Mouse (Mus musculus) heart, embryonic 14.5 days (tissue): ENCODE data around the gene A230050P20Rik. TPM values are rescaled to one million over a fixed set of nuclear protein-coding genes. Genes with fewer than 3 reads are reported as not detected.

Source experiments
- ATAC-seq: fragments of 200-750 bp; cut with Nextera tagmentation; 2 replicates; pipeline ENCODE4 v1.8.0; 2017; ENCODE audit warnings: low read depth, moderate TSS enrichment; ENCODE audit not compliant: insufficient number of reproducible peaks, insufficient read depth, low FRiP score
- H3K27ac ChIP-seq, 2 experiments: fragments of 200-500 bp in 1 of 2; fragments of 300-500 bp in 1 of 2; sonication (generic) in 1 of 2; replicated peaks in 1 of 2; 2 replicates each; pipeline ENCODE4 v1.5.1; 2012 to 2014; ENCODE audit warnings: low read depth in 2 of 2, low read length in 2 of 2, control low read depth in 1 of 2, mild to moderate bottlenecking in 1 of 2, mixed read lengths in 1 of 2; ENCODE audit not compliant: control insufficient read depth in 1 of 2, insufficient read depth in 1 of 2
- H3K27me3 ChIP-seq: fragments of 300-500 bp; sonication (generic); 2 replicates; pipeline ENCODE4 v1.6.1; 2014; ENCODE audit warnings: mild to moderate bottlenecking, low read length, control low read depth; ENCODE audit not compliant: control insufficient read depth, insufficient read depth
- H3K36me3 ChIP-seq: fragments of 300-500 bp; sonication (generic); 2 replicates; pipeline ENCODE4 v1.6.1; 2014; ENCODE audit warnings: mild to moderate bottlenecking, control low read depth, low read length, mixed read lengths; ENCODE audit not compliant: control insufficient read depth, insufficient read depth
- H3K4me1 ChIP-seq, 2 experiments: fragments of 200-500 bp in 1 of 2; fragments of 300-500 bp in 1 of 2; sonication (generic) in 1 of 2; 2 replicates each; pipeline ENCODE4 v1.6.1; 2012 to 2014; ENCODE audit warnings: low read length in 2 of 2, control low read depth in 1 of 2, mixed read lengths in 1 of 2; ENCODE audit not compliant: control insufficient read depth in 2 of 2, insufficient read depth in 2 of 2
- H3K4me2 ChIP-seq: fragments of 300-500 bp; sonication (generic); 2 replicates; pipeline ENCODE4 v1.6.1; 2014; ENCODE audit warnings: mild to moderate bottlenecking, low read length
- H3K4me3 ChIP-seq, 2 experiments: fragments of 200-500 bp in 1 of 2; fragments of 300-500 bp in 1 of 2; sonication (generic) in 1 of 2; 2 replicates each; pipeline ENCODE4 v1.5.1; 2012 to 2014; ENCODE audit warnings: low read length in 2 of 2, mild to moderate bottlenecking in 2 of 2, control low read depth in 1 of 2, low read depth in 1 of 2, moderate library complexity in 1 of 2; ENCODE audit not compliant: control insufficient read depth in 1 of 2, insufficient read depth in 1 of 2
- H3K9ac ChIP-seq: fragments of 300-500 bp; sonication (generic); 2 replicates; pipeline ENCODE4 v1.6.1; 2014; ENCODE audit warnings: mild to moderate bottlenecking, low read length
- H3K9me3 ChIP-seq: fragments of 300-500 bp; sonication (generic); 2 replicates; pipeline ENCODE4 v1.6.1; 2016; ENCODE audit warnings: low read length, control low read depth; ENCODE audit not compliant: control insufficient read depth
- WGBS: fragments of 180-500 bp; shearing (Covaris S2); extraction: QIAGEN DNeasy Blood & Tissue Kit; methylation state at CpG from one replicate; pipeline ENCODE4 v1.1.7; 2014; 5-methylcytosine and 5-hydroxymethylcytosine counted together
- polyA plus RNA-seq: library from polyadenylated mRNA; unstranded; fragments of >200 nt; fragmentation: Nextera tagmentation; extraction: Ambion mirVana; gene quantifications from 2 replicates; pipeline ENCODE4 v1.2.1, GENCODE M21; 2014

A230050P20Rik gene
- polyA plus RNA-seq, 1 experiment from 2014 or later: 4.5 TPM

GRCm38 (mm10) chr9:20861821-20862220 lies 6.6 kb upstream of the A230050P20Rik start:
- H3K9me3 ChIP-seq: no peaks in the 10 kb centered on the region
- H3K9ac ChIP-seq: no peak overlapping the region
- no peaks in the 10 kb centered on the region for H3K36me3 ChIP-seq
- H3K4me1 ChIP-seq: no peaks in the 10 kb centered on the region
- no peaks in the 10 kb centered on the region for H3K27me3 ChIP-seq
- no peak for ATAC-seq
- WGBS: 7% methylated on average over 4 of the region's 4 CpGs
- no peak overlapping the region for H3K27ac ChIP-seq
- H3K4me2 ChIP-seq: no peak overlapping the region
- no peak overlapping the region for H3K4me3 ChIP-seq

- H3K4me3 ChIP-seq: no peak overlapping the region
- H3K9ac ChIP-seq: no peak overlapping the region
- no peaks in the 10 kb centered on the region for H3K9me3 ChIP-seq
- H3K4me1 ChIP-seq: no peaks in the 10 kb centered on the region
- H3K27me3 ChIP-seq: peaks cover 1% of the 10 kb centered on the region; the same call in 1 of the 2 replicates
- H3K4me2 ChIP-seq: no peak overlapping the region
- WGBS: 56% methylated on average over 4 of the region's 4 CpGs
- no peaks in the 10 kb centered on the region for H3K36me3 ChIP-seq
- no peak for ATAC-seq
- H3K27ac ChIP-seq: no peak overlapping the region
Observed at GRCm38 (mm10) chr9:20862225-20862624, 6.2 kb upstream of the A230050P20Rik start.

- Histone ChIP-seq H3K27me3 (peaks cover 34% of the 10 kb centered on the region), H3K4me1 (peaks cover 0 to 9% of the 10 kb centered on the region in 2 experiments; a peak in 3 of 4 replicates), H3K27ac (no peak overlapping the region), H3K9ac (no peak overlapping the region), H3K4me2 (no peak overlapping the region), H3K4me3 (no peak overlapping the region), H3K36me3 (no peaks in the 10 kb centered on the region), H3K9me3 (no peaks in the 10 kb centered on the region)
- WGBS: 49% methylated on average over 3 of the region's 3 CpGs
- no peak for ATAC-seq
Observed at GRCm38 (mm10) chr9:20866879-20867278, 1.6 kb upstream of the A230050P20Rik start.

DNA sequence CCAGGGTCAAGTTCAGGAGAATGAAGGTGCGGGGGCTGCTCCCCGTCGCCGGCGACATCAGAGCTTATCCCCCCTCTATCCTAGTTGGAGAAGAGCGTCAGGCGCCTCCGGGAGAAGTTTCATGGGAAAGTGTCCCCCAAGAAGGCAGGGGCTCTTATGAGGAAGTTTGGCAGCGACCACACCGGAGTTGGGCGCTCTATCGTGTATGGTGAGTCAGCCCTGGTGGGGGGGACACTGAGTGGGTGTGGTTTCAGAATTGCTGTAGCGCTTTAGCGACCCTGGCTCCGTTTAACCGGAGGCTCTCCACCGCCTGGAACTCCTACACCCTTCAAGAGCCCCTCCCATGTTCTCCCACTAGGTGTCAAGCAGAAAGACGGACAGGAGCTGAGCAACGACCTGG lies 804 bp downstream of the A230050P20Rik start:
- peak overlapping the region; percentile 78 for H3K4me2 ChIP-seq
- no peaks in the 10 kb centered on the region for H3K9me3 ChIP-seq
- peak overlapping the region; percentile 67 for H3K9ac ChIP-seq
- peaks cover 0 to 9% of the 10 kb centered on the region in 2 experiments; a peak in 3 of 4 replicates for H3K4me1 ChIP-seq
- H3K4me3 ChIP-seq: peak overlapping the region; percentile 52 to 54
- no peak for ATAC-seq
- 8% methylated on average over 19 of the region's 19 CpGs for WGBS
- no peak overlapping the region for H3K27ac ChIP-seq
- H3K36me3 ChIP-seq: 0 out of 2 replicates have a peak, but pooled peaks cover 3% of the 10 kb centered on the region
- H3K27me3 ChIP-seq: peaks cover 34% of the 10 kb centered on the region

GRCm38 (mm10) chr9:20870211-20871173 lies 2.0 kb downstream of the A230050P20Rik start:
- no peak overlapping the region for H3K9ac ChIP-seq
- no peak overlapping the region for H3K4me3 ChIP-seq
- H3K27me3 ChIP-seq: peaks cover 34% of the 10 kb centered on the region
- WGBS: 73% methylated on average over 12 of the region's 12 CpGs
- ATAC-seq: no peak
- 0 out of 2 replicates have a peak, but pooled peaks cover 3% of the 10 kb centered on the region for H3K36me3 ChIP-seq
- H3K9me3 ChIP-seq: no peaks in the 10 kb centered on the region
- H3K4me1 ChIP-seq: peaks cover 0 to 9% of the 10 kb centered on the region in 2 experiments; a peak in 3 of 4 replicates
- no peak overlapping the region for H3K27ac ChIP-seq
- H3K4me2 ChIP-seq: no peak overlapping the region

GRCm38 (mm10) chr9:20872991-20873390 lies 4.5 kb downstream of the A230050P20Rik start:
- Histone ChIP-seq H3K4me2 (no peak overlapping the region), H3K36me3 (0 out of 2 replicates have a peak, but pooled peaks cover 3% of the 10 kb centered on the region), H3K27ac (no peak overlapping the region), H3K9me3 (no peaks in the 10 kb centered on the region), H3K4me1 (peaks cover 2 to 9% of the 10 kb centered on the region in 2 experiments; a peak in 3 of 4 replicates), H3K9ac (no peak overlapping the region), H3K4me3 (no peak overlapping the region), H3K27me3 (peaks cover 25% of the 10 kb centered on the region)
- no peak for ATAC-seq
- WGBS: 76% methylated on average over 10 of the region's 10 CpGs

- ATAC-seq: no peak
- WGBS: 81% methylated on average over 12 of the region's 12 CpGs
- no peaks in the 10 kb centered on the region for H3K9me3 ChIP-seq
- no peak overlapping the region for H3K4me2 ChIP-seq
- H3K27ac ChIP-seq: no peak overlapping the region
- H3K9ac ChIP-seq: no peak overlapping the region
- H3K36me3 ChIP-seq: 0 out of 2 replicates have a peak, but pooled peaks cover 3% of the 10 kb centered on the region
- peaks cover 2 to 7% of the 10 kb centered on the region in 2 experiments; a peak in 3 of 4 replicates for H3K4me1 ChIP-seq
- peaks cover 20% of the 10 kb centered on the region for H3K27me3 ChIP-seq
- H3K4me3 ChIP-seq: no peak overlapping the region
Observed at GRCm38 (mm10) chr9:20873521-20873920, 5.1 kb downstream of the A230050P20Rik start.
